22 mouse cellular contexts compared by ENCODE assay signal in genomic region chr12:106861638-106862037, GRCm38 (mm10).
"Had no signal": no experiment of that assay in that cellular context is flagged by ENCODE, and none has a peak within 500 bp of the region (broad histone marks: within the 10 kb centered on the region; RNA-seq: fewer than 3 reads in every experiment).

No protein-coding gene starts in this region.

- DNase-seq: gastrocnemius, adult 2 months; gastrocnemius, postnatal 10 days; gastrocnemius, postnatal 25 days; heart, adult 18-20 months; heart, postnatal 10 days; heart, postnatal 4 days; kidney, adult 18-20 months; kidney, adult 8-10 months; kidney, postnatal 10 days; kidney, postnatal 25 days; kidney, postnatal 4 days; liver; liver, embryonic 13.5 days had no signal

- H3K4me1 ChIP-seq: heart, embryonic 10.5 days; heart, embryonic 12.5 days; hindbrain, embryonic 10.5 days; hindbrain, embryonic 12.5 days; intestine, embryonic 15.5 days; limb, embryonic 10.5 days; limb, embryonic 12.5 days; liver, embryonic 13.5 days had no signal

- H3K27ac ChIP-seq: gastrocnemius, adult 2 months; heart, embryonic 10.5 days; hindbrain, embryonic 10.5 days; hindbrain, embryonic 12.5 days; hindbrain, embryonic 14.5 days; intestine, embryonic 15.5 days; left cerebral cortex, adult 2 months; limb, embryonic 10.5 days; limb, embryonic 12.5 days; liver, embryonic 13.5 days had no signal

- H3K4me3 ChIP-seq: gastrocnemius, adult 2 months; heart, embryonic 10.5 days; heart, embryonic 12.5 days; hindbrain, embryonic 10.5 days; hindbrain, embryonic 12.5 days; intestine, embryonic 15.5 days; left cerebral cortex, adult 2 months; limb, embryonic 10.5 days; limb, embryonic 12.5 days; liver, embryonic 13.5 days had no signal
